Mouse (Mus musculus) heart, adult 2 months (tissue): ENCODE results near the gene Heatr9. TPM values are rescaled to one million over a fixed set of nuclear protein-coding genes. Genes with fewer than 3 reads are reported as not detected.

Experiments used
- DNase-seq, 2 experiments: peaks; one replicate each; pipeline ENCODE4 v3.0.0; 2021
- H3K27ac ChIP-seq: fragments of 200-600 bp; 2 replicates; pipeline ENCODE4 v1.8.1; 2022
- H3K27me3 ChIP-seq: fragments of 200-500 bp; 2 replicates; pipeline ENCODE4 v1.6.1; 2012; ENCODE audit warnings: mild to moderate bottlenecking, low read length, inconsistent platforms, mixed read lengths; ENCODE audit not compliant: control insufficient read depth, insufficient read depth
- H3K36me3 ChIP-seq: fragments of 200-500 bp; 2 replicates; pipeline ENCODE4 v1.6.1; 2012; ENCODE audit warnings: low read length, inconsistent platforms; ENCODE audit not compliant: control insufficient read depth, insufficient read depth
- H3K4me1 ChIP-seq: fragments of 200-500 bp; 2 replicates; pipeline ENCODE4 v1.6.1; 2011; ENCODE audit warnings: low read length; ENCODE audit not compliant: control insufficient read depth, insufficient read depth
- H3K4me3 ChIP-seq: fragments of 200-600 bp; 2 replicates; pipeline ENCODE4 v1.8.1; 2022
- H3K79me2 ChIP-seq: fragments of 200-500 bp; replicated peaks from 2 replicates; pipeline ENCODE4 v1.6.1; 2012; ENCODE audit warnings: mild to moderate bottlenecking, inconsistent platforms, low read length, moderate library complexity, mixed read lengths; ENCODE audit not compliant: control insufficient read depth, insufficient read depth
- H3K9ac ChIP-seq: fragments of 200-500 bp; 2 replicates; pipeline ENCODE4 v1.6.1; 2012; ENCODE audit warnings: low read depth, mild to moderate bottlenecking, control low read depth, inconsistent platforms, low read length, mixed read lengths
- CTCF ChIP-seq: fragments of 200-600 bp; IDR thresholded peaks from 2 replicates; pipeline ENCODE4 v1.8.1; 2022; ENCODE audit warnings: antibody characterized with exemption, mild to moderate bottlenecking, moderate library complexity
- EP300 ChIP-seq: fragments of 200-500 bp; IDR thresholded peaks from 2 replicates; pipeline ENCODE4 v1.6.1; 2011; ENCODE audit warnings: low read depth, low read length, control low read depth; ENCODE audit not compliant: insufficient read depth
- POLR2A ChIP-seq: fragments of 200-500 bp; IDR thresholded peaks from 2 replicates; pipeline ENCODE4 v1.6.1; 2011; ENCODE audit warnings: mild to moderate bottlenecking, low read depth, low read length, control low read depth; ENCODE audit not compliant: insufficient read depth
- WGBS: fragments of 180-500 bp; shearing (Covaris S2); methylation state at CpG from one replicate; pipeline ENCODE4 v1.1.7; 2018; 5-methylcytosine and 5-hydroxymethylcytosine counted together
- intact Hi-C: fragments of 180-260 bp; cut with DNase I; formaldehyde crosslinking; loops from one replicate; pipeline ENCODE4 v1.15.1; 2025
- polyA plus RNA-seq: library from polyadenylated mRNA; depleted of rRNA; stranded (reverse); fragments of >200 nt; gene quantifications from 2 replicates; pipeline ENCODE4 v1.2.3, GENCODE M21; 2012; rRNA removed
- total RNA-seq, 2 experiments: library from RNA; stranded (reverse); gene quantifications; 2 replicates each; pipeline ENCODE4 v1.2.3; 2021

Heatr9 gene
- total and polyA plus RNA-seq, 3 experiments = not detected

DNA sequence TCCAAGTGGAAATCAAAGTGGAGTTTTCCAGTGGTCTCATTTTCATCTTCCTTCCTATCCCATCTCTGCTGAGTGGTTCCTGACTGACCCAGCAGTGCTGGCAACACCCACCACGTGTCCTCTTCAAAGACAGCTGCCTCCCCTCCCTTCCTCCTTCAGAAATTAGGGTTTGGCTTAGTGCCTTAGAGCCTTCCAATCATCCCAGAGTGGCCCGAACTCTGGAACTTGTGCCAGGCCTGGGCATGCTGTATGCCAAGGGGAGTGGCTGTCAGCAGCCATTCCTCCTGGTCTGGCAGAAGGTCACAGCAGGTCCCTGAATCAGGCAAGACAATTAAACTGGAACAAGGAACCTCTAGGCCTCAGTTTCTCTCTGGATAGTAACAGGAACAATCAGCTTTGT lies 56.0 kb downstream of the Heatr9 start:
- H3K4me1 ChIP-seq = peaks cover 21% of the 10 kb centered on the region
- peak; percentile 71 to 79 for DNase-seq
- TF ChIP-seq EP300 (peak; percentile 78; the same call in 1 of the 2 replicates), CTCF (no peak), POLR2A (no peak)
- peak overlapping the region; percentile 72 for H3K27ac ChIP-seq
- H3K36me3 ChIP-seq = peaks cover 4% of the 10 kb centered on the region; the same call in 1 of the 2 replicates
- peaks cover 3% of the 10 kb centered on the region; the same call in 1 of the 2 replicates for H3K79me2 ChIP-seq
- H3K9ac ChIP-seq = no peak overlapping the region
- WGBS = 8% methylated on average over 2 of the region's 2 CpGs
- no peak overlapping the region for H3K4me3 ChIP-seq
- no peaks in the 10 kb centered on the region for H3K27me3 ChIP-seq
- intact Hi-C loops = loop anchor here (5.0 kb wide), 1 partner anchor 514 kb away; the partner anchor contains the start of gene Slfn5

- Histone ChIP-seq H3K27me3 (no peaks in the 10 kb centered on the region), H3K27ac (peak within 1 kb of the TSS; percentile 78), H3K4me3 (peak within 1 kb of the TSS; percentile 59), H3K9ac (peak within 1 kb of the TSS; percentile 90), H3K79me2 (peaks cover 3% of the 10 kb centered on the region; the same call in 1 of the 2 replicates), H3K4me1 (peaks cover 24% of the 10 kb centered on the region), H3K36me3 (peaks cover 4% of the 10 kb centered on the region; the same call in 1 of the 2 replicates)
- under 1% methylated on average over 42 of the region's 42 CpGs for WGBS
- DNase-seq = peak; percentile 85 to 87
- TF ChIP-seq CTCF (no peak), EP300 (no peak), POLR2A (peak; percentile 42)
- intact Hi-C loops = no loop called here
Observed at GRCm38 (mm10) chr11:83462711-83463244, 59.2 kb downstream of the Heatr9 start, which contains the start of gene Mmp28. Gene Mmp28, minus strand, starts transcription at chr11:83463071.

Other genes starting within 250 kb of the Heatr9 start
- under 1 TPM in 1 of 2 experiments, not detected in 1; 0.14 TPM for gene Slfn14, start 235.4 kb downstream of the Heatr9 start, total RNA-seq
- not detected in 2 replicates for gene Slfn14, start 235.4 kb downstream of the Heatr9 start, polyA plus RNA-seq
- gene Ap2b1, start 223.2 kb downstream of the Heatr9 start, total RNA-seq = 10 to 100 TPM; 42.2 to 43.6 TPM
- 16.3 and 27.8 TPM in 2 replicates for gene Ap2b1, start 223.2 kb downstream of the Heatr9 start, polyA plus RNA-seq
- 10 to 100 TPM in 1 of 2 experiments, 1 to 10 TPM in 1; 8.7 to 13.5 TPM for gene Pex12, start 219.6 kb downstream of the Heatr9 start, total RNA-seq
- gene Pex12, start 219.6 kb downstream of the Heatr9 start, polyA plus RNA-seq = 7.2 and 8.6 TPM in 2 replicates
- gene Rasl10b, start 113.0 kb downstream of the Heatr9 start, total RNA-seq = 10 to 100 TPM; 61.9 to 77.8 TPM
- 70.8 and 71.6 TPM in 2 replicates for gene Rasl10b, start 113.0 kb downstream of the Heatr9 start, polyA plus RNA-seq
- not detected for gene Gas2l2, start 92.7 kb downstream of the Heatr9 start, total RNA-seq
- gene Gas2l2, start 92.7 kb downstream of the Heatr9 start, polyA plus RNA-seq = 0.10 TPM in 1 of 2 replicates, not detected in the other
- not detected for gene 1700020L24Rik, start 84.5 kb downstream of the Heatr9 start, total RNA-seq
- 0.27 TPM in 1 of 2 replicates, not detected in the other for gene 1700020L24Rik, start 84.5 kb downstream of the Heatr9 start, polyA plus RNA-seq
- gene Mmp28, start 59.1 kb downstream of the Heatr9 start, total RNA-seq = 1 to 10 TPM; 4.7 to 4.9 TPM
- gene Mmp28, start 59.1 kb downstream of the Heatr9 start, polyA plus RNA-seq = 3.3 and 4.4 TPM in 2 replicates
- gene Taf15, start 49.1 kb downstream of the Heatr9 start, total RNA-seq = 10 to 100 TPM; 34.2 to 39.6 TPM
- 9.1 and 15.2 TPM in 2 replicates for gene Taf15, start 49.1 kb downstream of the Heatr9 start, polyA plus RNA-seq
- under 1 TPM in 1 of 2 experiments, not detected in 1; 0.80 TPM for gene Ccl5, start 8.3 kb upstream of the Heatr9 start, total RNA-seq
- gene Ccl5, start 8.3 kb upstream of the Heatr9 start, polyA plus RNA-seq = 2.5 and 20.2 TPM in 2 replicates
- gene Ccl9, start 56.5 kb upstream of the Heatr9 start, total RNA-seq = 10 to 100 TPM; 12.6 to 13.7 TPM
- 4.3 and 6.7 TPM in 2 replicates for gene Ccl9, start 56.5 kb upstream of the Heatr9 start, polyA plus RNA-seq
- gene Ccl6, start 70.9 kb upstream of the Heatr9 start, total RNA-seq = 10 to 100 TPM; 21.5 to 25.4 TPM
- 13.0 and 14.1 TPM in 2 replicates for gene Ccl6, start 70.9 kb upstream of the Heatr9 start, polyA plus RNA-seq
- gene Rpl9-ps1, start 123.4 kb upstream of the Heatr9 start, total RNA-seq = not detected
- gene Rpl9-ps1, start 123.4 kb upstream of the Heatr9 start, polyA plus RNA-seq = not detected in 2 replicates
- not detected for gene Ccl3, start 127.2 kb upstream of the Heatr9 start, total RNA-seq
- 0.59 and 0.92 TPM in 2 replicates for gene Ccl3, start 127.2 kb upstream of the Heatr9 start, polyA plus RNA-seq
- not detected for gene Ccl4, start 140.4 kb upstream of the Heatr9 start, total RNA-seq
- gene Ccl4, start 140.4 kb upstream of the Heatr9 start, polyA plus RNA-seq = 0.61 and 1.00 TPM in 2 replicates
- 1 to 10 TPM; 4.3 to 4.5 TPM for gene Wfdc17, start 181.8 kb upstream of the Heatr9 start, total RNA-seq
- 7.1 and 9.0 TPM in 2 replicates for gene Wfdc17, start 181.8 kb upstream of the Heatr9 start, polyA plus RNA-seq
- gene Wfdc18, start 186.8 kb upstream of the Heatr9 start, total RNA-seq = not detected
- not detected in 2 replicates for gene Wfdc18, start 186.8 kb upstream of the Heatr9 start, polyA plus RNA-seq
- not detected for gene Wfdc21, start 224.8 kb upstream of the Heatr9 start, total RNA-seq
- 1.3 and 2.8 TPM in 2 replicates for gene Wfdc21, start 224.8 kb upstream of the Heatr9 start, polyA plus RNA-seq
- gene Heatr6, start 231.5 kb upstream of the Heatr9 start, total RNA-seq = 1 to 10 TPM; 6.3 TPM
- 5.4 and 8.4 TPM in 2 replicates for gene Heatr6, start 231.5 kb upstream of the Heatr9 start, polyA plus RNA-seq